Mouse (Mus musculus): ENCODE measurements around the gene Hemgn.

The Hemgn gene

DNA sequence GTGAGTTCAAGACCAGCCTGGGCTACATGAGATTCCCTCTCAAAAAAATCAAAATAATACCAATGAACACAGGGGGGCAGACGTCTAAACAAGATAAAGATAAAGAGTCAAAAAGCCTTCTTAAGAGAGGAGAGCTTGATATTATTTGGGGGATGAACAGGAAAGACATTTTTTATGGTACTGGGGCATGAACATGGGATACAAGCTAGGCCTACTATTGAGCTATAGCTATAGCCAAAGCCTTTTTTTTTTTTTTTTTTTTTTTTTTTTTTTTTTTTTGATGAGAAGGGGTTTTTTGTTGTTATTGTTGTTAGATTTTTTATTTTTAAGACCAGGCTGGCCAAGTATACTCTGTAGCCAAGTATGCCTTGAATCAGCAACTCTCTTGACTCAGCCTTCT, 1.2 kb downstream of the Hemgn start:
- DNase-seq: no peak

DNA sequence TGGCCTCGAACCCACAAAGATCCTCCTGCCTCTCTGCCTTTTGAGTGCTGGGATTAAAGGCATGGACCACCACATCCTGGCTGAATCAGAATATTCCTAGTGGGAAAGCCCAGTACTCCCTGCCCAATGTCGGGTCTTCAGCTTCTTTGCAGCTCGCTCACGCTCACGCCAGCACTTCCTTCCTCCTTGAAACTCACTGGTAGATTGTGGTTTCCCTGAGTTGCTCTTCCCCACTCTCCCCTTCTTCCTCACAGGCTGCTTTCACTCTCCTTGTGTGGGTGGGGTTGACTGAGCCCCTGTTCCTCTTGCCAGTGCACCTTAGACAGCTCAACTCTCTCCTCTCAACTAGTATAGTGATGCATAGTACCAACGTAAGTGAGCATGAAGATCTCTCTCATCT, 1.8 kb downstream of the Hemgn start:
- DNase-seq: peak; percentile 39

DNA sequence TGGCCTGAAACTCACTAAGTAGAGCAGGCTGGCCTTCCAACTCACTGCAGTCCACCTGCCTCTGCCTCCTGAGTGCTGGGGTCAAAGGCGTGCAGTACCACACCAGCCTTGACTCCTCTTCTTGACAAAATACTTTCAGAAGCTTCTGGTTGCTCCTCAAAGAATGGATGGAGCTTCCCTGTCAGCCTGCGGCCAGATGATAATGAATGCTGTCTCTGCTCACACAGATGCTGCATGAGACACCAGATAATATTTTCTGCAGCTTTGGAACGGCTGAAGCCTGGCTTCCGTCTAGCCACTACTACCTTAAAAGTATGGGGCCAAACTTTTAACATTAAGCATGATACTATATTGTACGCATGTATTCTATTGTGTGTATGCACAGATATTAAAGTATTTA, 2.6 kb downstream of the Hemgn start:
- no peak for DNase-seq

DNA sequence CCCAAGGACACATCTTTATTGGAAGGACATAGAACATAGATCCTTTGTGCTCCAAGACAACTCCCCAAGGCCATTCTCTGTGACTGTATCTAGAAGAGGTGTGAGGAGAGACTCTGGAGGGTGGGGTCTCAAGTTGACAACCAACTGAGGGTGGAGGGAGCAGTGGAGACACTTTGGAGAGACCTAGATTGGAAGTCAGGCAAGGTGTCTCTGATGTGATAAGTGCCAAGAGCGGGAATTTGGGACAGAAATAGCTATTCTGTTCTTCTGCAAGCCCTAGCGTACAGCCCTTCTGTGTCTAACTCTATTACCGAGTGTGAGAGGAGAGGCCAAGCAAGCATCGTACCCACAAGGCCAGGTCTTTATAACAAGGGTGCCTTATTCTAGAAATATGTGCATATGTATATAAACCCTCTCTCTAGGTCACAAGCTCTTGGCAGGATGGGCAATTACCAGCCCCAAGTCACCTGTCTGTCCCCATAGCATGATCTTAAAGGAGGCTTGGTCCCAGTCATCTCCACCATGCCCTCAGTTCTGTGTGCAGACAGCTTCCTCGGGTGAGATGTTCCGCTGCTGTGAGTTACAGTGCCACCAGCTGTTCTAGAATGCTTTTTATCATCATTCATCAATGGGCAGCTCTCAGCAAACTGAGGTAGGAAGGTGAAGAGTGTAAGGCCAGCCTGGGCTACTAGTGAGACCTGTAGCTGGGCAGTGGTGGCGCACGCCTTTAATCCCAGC, 6.2 kb downstream of the Hemgn start:
- no peak for DNase-seq

DNA sequence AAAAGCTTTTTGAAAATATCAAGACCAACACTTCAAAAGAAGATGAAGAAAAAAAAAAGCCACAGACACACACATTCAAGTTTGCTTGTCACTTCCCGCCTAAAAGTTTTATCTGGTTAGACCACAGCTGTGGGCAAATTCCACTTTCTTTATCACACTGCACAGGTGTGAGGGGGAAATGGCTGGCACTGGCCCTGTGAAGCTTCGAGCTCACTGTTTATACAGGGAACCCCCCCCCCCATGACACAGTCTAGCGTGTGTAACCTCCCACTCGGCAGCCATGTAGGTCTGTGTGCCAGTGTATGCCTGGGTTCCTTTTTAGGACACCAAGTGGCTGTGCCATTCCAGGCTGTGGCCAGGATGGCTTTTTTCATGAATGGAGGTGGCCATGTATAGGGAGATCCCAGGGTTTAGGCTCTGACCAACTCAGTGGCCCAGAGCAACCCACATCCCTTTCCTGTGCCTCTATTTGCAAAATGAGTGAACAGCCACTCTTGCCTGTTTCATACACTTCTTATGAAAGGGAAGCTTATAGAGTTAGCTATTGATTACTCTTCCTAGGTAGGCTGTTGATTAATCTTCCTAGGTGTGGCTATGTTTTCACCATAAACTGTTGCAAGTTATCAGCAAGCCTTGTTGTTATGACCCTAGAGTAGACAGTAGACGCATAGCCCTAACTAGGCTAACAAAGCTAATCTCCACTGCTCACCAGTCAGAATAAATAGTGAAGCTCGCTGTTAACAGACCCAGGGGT, 9.1 kb downstream of the Hemgn start:
- DNase-seq: no peak

DNA sequence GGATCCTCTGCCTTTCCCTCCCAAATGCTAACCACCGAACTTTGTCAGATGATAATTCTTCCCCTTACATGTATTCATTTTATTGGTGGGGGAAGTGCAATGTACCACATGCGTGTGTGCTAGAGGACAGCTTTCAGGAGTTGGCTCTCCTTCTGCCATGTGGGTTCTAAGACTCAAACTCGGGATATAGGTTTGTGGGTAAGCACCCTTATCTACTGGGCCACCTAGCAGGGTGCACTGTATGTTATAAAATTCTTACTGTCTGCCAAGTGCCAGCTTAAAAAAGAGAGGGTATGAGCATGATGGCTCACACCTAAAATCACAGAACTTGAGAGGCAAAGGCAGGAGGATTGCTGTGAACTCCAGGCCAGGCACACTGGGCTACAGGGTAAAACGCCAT, 14.5 kb downstream of the Hemgn start:
- no peak for DNase-seq

DNA sequence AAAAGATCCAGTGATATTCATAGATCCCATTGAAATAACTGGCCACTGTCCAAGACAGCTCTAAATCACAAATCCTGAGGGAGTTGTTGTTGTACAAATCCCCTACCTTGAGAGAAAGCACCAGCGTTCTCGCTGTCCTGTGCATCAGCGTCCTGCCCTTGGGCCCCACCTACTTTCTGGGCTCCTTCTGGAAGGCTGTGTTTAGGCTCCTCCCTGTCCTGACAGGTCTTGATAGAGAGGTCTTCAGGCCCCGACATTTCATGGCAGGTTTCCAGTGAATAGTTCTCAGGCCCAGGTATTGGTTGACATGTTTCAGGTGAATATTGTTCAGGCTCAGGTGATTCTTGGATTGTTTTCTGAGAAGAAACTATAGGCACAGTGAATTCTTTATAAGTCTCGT, 17.6 kb downstream of the Hemgn start:
- DNase-seq: no peak

DNA sequence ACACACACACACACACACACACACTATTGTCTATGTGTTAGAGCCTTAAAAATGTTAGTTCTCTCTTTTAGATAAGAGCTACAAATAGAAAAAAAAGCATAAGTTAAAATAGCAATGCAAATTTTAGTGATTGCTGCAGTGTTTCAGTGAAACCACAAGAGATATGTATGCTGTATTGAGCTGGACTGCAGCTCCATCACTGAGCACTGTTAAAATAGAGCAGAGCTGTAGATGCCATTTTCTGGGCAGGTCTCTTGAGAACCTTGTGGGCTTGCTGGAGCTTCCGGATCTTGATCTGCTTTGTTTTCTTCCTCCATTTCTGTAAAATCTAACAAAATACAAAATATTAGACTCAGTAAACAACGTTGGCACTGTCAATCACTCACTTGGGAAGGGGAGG, 18.9 kb downstream of the Hemgn start:
- no peak for DNase-seq

DNA sequence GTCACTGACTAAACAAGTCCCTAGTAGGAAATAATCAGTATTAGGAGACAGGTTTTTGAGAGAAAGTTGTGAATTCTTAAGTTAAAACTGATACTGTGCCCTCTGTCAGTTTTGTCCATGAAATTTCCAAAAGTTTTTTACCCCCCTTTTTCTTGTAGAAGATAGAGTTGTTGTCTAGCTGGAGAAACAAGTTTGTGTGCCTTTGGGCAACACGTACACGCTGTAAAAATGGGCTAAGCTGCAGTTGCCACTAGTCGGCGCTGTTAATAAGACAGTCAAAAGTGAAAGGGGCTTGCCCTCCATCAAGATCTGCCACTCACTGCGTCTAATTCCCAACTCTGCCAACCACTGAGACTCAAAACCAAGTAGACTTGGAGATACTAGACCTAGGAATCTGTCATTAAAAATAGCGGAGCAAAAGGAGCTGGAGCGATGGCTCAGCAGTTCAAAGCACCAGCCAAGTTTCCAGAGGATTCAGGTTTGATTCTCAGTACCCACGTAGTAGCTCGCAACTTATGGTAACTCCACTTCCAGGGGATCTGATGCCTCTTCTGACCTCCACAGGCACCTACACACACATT, 22.8 kb downstream of the Hemgn start:
- peak; percentile 95 for DNase-seq

DNA sequence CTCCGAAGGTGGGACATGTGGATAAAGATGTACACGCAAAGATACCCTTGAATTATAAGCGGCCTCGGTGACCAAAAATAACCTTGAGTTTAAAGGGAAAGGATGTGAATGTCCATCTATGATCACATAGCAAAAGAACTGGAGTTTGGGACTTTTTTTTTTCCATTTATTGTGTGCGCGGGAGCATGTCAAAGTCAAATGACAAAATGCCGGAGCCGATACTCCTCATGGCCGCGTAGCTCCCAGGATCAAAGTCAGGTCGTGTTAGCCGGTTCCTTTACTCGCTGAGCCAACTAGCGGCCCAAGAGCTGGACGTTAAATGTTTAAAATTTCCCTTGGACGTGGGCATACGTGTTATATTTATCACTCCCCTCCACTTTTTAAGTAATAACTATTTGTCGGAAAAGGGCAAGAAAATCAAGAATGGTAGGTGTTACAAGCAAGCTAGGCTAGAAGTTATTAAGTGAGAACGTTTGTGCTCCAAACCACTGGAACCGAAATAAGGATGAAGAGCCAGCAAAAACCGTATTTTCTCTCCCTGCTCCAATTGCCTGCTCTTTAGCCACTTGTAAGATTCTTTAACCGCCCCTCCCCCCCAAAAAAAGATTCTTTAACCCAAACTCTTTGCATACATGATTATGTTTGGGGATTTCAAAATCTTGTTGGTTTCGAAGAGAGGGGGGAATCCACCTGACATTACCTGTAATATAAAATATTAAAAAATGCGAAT, 23.5 kb downstream of the Hemgn start:
- peak; percentile 49 for DNase-seq

DNA sequence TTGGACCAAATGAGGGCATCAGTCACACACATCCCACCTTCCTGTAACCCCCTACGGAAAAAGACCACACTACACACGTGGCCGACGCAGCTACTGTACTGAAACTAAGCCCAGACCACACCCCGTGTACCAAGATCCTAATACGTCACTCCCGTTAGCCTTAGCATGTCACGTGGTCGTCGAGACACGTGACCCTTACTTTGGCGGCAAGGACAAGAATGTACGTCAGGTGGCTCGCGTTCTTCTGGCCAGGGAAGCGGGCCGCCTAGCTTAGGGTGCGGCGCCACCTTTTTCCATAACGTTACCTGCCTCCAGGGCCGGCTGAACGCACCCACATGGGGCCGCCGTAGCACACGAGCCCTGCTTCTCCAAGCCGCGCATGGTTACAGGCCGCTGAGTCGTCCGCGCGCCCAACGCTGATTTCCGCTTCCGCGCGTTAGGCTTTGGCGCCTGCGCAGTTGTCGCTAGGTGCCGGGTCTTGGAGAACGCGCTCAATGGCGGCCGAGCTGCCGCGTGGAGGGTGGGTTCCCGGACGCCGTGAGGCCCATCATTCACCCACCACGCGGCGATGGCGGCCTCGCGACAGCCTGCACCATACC, 24.2 kb downstream of the Hemgn start, which contains the start of gene Trmo:
Gene Trmo, minus strand, starts transcription at position 425 of the 599 bp plus-strand sequence.
- DNase-seq: peak; percentile 97

DNA sequence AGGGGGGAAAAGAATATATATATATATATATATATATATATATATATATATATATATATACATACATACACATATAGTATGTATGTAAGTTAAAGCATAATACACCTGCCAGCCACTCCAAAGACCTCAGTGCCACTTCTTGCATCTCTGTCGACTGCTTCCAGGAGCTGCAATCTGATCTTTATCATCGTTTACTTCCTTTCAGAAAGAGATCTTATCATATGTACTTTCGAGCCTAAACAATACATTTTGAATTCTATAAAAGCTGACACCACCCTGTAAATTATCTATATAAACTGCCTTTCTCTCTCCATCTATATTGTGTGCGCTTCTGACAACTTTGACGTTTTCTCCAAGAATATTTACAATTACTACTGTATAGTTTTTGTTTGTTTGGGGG, 24.8 kb downstream of the Hemgn start:
- DNase-seq: no peak

DNA sequence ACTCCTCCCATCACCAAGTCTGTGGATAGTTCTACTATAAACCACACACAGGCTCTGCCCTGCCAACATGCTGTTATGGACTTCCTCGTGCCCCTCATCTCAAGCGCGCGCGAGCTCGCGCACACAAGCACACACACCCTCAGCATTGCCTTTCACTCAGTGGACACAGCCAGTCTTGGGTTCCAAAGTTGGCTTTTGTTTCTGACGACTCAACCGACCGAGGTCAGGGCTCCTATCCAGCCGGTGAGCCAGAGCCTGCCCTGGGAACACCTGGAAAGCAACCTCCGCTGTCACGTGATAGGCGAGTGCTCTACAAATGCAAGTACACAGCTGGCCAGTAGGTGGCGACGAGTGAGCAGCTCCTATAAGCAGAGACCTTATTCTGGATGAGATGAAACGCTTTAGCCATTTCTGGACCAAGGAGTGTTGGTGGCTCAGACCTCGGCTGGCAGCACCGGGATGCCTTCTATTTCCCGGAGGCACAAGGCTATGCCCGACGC, 38.4 kb downstream of the Hemgn start:
- DNase-seq: peak; percentile 93

DNA sequence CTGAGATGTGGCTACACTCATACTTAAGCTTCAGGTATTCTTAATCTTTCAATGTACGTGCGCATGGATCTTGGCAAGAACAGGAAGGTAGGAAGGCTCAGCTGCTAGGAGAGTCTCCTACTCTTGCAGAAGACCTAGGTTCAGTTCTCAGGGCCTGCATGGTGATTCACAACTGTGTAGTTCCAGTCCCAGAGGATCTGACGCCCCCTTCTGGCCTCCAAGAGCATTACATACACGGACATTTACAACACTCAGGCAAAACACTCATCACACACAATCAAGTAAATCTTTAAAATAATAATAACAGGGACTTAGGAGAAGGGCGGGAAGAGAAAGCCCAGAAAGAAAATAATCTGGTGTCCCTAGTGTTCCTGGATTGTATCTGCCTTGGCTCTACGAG, 38.9 kb downstream of the Hemgn start:
- DNase-seq: peak; percentile 50

DNA sequence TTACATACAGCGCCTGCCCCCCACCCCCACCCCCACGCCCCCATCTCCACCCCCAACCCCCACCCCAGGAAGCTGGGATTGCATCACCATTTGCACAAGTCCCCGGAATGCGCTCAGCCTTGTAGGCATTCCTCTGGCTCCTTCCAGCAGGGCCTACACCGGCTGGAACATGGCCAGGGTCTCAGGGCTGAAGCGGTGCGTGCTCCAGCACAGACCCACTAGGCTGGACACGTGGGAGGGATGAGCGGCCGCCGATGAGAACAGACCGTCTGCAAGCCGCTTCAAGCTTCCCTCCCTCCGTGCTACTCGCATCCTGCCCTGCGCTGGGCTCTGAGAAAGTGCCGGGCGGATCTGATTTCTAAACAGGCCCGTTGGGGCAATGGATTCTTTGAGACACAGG, 42.3 kb downstream of the Hemgn start:
- DNase-seq: peak; percentile 81

DNA sequence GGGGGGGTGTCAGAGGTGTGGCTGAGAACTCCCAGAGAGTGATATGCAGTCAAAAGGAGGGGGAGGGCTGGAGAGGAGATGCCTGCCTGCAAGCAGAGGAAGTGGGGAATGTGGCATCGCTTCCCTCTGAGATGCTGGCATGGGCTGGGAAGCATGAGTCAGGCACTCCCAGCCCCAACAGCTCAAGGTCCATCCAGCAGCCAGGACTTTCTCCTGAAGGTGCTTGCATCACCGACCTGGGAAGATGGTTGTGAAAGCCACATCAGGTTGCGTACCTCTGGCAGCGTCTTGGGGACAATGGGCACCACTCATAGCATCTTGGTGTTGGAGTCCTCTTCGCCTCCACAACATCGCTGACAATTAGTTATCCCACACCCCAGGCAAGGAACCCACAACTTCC, 42.9 kb downstream of the Hemgn start:
- peak; percentile 15 for DNase-seq

DNA sequence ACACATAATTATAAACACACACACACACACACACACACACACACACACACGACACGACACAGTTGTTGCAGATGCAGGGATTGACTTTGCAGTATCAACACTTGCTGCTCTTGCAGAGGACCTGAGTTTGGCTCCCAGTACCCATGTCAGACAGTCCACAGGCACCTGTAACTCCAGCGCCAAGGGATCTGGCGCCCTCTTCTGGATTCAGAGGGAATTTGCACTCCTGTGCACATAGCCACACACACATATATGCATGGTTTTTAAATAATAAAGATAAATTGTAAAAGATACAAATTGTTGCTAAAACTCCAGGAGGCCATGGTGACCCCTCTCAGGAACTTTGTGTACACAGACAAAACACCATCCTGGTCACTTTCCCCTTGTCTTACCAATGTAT, 44.2 kb downstream of the Hemgn start:
- DNase-seq: no peak

DNA sequence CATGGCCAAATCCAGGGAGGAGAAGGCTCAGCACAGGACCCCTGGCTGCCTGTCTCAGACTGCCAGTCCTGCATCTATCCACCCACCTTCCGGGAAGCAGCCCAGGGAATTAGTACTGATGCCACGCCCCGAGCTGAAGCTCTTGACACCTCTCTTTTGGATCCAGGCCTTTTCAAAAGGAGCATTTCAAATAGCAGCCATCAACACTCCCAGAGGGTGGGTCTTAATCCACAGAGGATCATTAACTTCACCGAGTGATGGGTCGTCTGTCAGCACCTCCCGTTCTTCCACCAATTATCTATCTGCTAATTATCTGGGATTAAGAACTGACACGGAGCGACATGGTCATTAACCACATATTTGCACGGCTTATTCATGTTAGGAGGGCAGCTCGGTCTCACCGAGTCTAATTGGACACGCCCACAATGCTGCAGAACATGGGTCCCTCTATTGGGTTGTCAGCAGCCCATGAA, 45.8 kb downstream of the Hemgn start:
- no peak for DNase-seq

DNA sequence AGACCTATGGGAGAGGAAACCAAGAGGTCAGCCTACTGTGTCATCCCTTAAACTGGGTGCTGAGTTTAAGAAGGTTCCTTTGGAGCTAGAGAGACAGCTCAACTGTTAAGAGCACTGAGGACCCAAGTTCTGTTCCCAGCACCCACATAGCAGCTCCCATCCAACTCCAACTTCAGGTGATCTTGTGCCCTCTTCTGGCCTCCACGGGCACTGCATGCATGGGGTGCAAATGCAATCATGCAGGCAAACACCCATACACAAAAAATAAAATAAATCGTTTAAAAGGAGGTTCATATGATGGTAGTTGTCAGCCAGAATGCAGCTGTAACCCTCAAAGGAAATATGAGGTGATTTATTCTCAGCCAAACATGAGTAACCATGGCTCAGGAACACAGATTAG, 48.9 kb downstream of the Hemgn start:
- DNase-seq: no peak

DNA sequence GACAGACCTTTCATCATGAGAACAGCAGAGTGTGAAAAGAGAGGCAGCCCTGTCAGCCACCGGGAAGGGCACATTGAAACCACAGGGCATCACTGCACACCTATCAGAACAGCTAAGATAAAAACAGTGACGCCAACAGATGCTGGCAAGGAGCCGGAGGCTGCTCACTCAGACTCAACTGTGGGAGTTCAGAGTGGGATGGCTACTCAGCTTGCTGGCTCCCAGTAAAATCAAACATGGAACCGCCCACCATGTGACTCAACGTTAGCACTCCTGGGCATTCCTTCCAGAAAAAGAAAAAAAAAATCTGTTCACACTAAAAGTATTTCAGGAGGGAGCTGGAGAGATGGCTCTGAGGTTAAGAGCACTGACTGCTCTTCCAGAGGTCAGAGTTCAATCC, 52.0 kb downstream of the Hemgn start:
- DNase-seq: no peak

DNA sequence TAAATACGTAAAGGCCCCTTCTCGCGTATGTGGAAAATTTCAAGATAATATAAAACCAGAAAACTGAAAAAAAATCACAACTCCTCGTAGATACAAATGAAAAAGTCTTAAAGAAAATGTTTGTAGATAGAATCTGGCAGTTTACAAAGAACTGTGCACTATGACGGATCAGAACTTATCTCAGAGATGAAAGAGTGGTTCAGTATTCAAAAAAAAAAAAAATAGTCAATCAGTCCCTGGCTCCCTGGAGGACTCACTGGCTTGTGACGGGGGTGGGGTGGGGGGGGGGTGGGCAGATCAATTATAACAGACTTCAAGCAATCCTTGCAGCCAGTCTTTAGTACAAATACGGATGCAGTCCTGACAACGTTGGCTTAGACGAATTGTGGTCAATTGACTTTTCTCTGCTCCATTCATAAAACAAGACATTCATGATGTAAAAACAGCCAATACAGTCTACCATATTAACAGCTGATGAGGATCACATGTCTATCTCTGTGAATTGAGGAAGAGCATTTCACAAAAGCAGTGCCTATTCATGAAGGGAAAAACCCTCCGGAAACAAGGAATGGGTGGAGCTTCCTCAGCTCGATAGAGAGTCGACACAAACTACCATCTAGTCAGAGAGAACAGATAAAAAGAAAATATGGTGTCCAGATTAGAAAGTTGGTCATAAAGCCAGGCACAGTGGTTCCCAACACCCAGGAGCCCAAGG, 53.6 kb downstream of the Hemgn start:
- no peak for DNase-seq
